Mouse (Mus musculus): ENCODE measurements around the gene Vps26a.

Vps26a gene

DNA sequence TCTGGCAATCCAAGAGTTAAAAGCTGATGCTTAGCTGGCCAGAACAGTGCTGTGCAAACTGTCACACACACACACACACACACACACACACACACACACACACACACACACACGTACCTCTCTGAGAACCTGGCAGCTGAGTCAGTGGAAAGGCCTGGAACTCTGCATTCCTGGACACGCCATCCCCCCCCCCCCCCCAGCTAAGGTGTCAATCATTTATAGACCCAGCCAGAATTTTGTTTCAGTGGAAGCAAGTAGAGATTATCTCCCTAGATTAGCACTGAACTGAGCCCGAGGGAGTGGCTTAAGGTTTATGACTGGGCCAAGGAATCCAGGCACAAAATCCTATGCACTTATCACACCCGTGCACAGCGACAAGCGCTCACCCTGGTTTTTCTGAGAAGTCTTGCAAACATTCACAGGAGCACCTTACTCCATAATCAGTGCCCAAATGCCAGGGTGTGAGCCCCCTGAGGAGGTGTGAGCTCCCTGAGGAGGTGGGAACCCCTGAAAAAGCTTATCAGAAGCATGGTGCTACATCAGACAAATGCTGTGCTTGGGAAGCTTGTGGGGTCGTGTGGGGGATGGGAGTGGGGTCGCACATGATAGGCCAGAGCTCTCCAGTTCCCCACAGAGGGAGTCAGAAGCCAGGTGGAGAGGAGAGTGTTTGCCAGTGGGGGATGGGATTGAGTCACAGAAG is 73.5 kb downstream of the Vps26a start:
- no peak for DNase-seq

DNA sequence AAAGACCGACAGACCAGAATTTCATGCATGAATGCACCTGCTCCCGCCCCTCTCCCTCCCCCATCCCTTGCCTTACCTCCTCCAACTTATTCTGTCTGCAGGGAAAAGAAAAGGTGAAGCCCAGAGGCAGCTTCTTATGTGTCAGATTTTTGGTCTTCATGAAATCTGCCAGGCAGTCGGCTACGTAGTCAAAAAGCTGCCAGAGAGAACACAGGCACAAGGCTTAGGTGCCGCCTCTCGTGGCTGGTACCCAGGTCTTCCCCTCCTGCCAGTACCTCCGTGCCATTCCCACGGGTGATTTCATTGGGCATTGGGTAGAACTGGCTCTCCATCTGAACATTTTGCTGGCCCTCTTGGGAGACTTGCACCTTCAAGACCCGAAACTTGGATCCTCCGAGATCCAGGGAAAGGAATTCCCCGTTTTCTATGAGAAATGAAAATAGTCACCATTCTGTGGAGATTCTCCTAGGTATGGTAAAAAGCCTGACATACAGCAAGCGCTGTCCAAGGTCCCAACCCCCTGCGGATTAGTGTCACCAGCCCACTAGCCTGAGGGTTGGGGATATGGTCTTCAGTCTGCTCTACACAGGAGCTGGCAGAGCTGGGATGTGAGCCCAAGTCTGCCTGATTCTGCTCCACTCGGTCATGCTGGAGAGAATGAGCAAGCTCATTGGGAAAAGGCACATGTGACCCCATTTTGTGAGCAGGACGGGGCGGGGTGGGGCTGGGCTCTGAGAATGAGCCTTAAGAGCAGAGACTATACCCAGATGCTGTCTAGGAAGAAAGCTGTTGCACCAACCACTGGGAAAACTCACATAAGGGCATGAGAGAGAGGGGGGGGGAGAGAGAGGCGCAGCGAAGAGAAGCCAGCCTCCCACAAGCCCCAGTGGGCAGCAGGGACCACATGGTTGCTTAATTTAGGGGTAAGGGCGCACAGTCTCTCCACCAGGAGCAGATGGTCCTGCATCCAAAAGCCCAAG is 74.9 kb downstream of the Vps26a start:
- no peak for DNase-seq

DNA sequence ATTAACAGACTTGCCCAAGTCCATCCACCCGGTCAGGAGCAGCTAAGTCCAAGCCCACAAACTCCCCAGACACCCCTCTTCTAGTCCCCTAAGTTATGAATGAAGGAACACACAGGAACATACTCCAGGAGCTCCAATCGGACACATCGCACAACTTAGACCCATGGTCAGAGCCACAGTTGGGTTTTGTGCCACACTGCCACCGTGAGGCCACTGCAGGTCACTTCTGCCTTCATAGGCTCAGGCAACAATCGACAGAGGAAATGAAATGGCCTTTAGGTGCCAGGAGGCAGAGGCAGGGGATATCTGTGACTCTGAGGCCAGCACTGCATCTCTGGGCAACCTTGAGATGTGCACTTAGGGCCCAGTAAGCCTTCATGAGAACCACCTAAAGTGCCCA is 75.7 kb downstream of the Vps26a start:
- peak; percentile 63 for DNase-seq

Data from liver (tissue).